Mouse (Mus musculus): ENCODE results near the gene Pcgf1.

The Pcgf1 gene

GRCm38 (mm10) chr6:83122961-83123360 lies 45.3 kb downstream of the Pcgf1 start:
- DNase-seq (ENCODE audit: low read depth, low spot score), result no peak

GRCm38 (mm10) chr6:83124851-83125312 lies 47.2 kb downstream of the Pcgf1 start:
- peak; percentile 91 for DNase-seq (ENCODE audit: low read depth, low spot score)

- DNase-seq (ENCODE audit: low read depth, low spot score), result no peak
Observed at GRCm38 (mm10) chr6:83125331-83125730, 47.7 kb downstream of the Pcgf1 start, which contains the start of gene Ino80b. Ino80b (minus strand) TSS chr6:83125431.

- DNase-seq (ENCODE audit: low read depth, low spot score), result no peak
Observed at GRCm38 (mm10) chr6:83127419-83127818, 49.8 kb downstream of the Pcgf1 start.
